Mouse (Mus musculus) right cerebral cortex, postnatal 4 days (tissue): ENCODE results near the gene Tec.

ENCODE experiments used
- DNase-seq: peaks from one replicate; pipeline ENCODE4 v3.0.0-alpha.2; 2022

Gene Tec

DNA sequence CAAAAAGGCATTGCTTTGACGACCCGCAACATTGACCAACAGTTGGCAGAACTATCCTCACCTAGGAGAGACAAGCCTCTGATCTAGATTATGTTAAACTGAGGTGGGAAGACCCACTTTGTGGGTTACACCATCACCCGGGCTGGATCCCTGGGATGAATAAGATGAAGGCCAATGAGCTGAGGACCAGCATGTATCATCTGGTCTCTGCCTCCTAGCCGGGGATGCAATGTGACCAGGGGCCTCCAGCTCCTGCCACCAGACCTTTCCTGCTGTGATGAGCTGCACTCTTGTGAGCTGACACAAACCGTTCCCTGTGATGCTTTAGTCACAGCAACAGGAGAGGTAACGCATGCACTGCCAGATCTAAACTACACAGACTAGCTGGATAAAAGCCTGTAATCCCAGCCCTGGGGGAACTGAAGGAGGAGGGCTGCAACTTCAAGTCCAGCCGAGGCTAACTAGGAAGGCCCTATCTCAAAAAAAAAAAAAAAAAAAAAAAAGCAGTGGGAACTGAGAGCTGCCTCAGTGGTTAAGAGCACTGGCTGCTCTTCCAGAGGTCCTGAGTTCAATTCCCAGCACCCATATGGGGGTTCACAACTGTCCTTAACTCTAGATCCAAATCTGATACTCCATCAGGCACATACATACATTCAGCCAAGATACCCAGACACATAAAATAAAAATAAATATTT lies 15.8 kb downstream of the Tec start:
- DNase-seq: no peak

DNA sequence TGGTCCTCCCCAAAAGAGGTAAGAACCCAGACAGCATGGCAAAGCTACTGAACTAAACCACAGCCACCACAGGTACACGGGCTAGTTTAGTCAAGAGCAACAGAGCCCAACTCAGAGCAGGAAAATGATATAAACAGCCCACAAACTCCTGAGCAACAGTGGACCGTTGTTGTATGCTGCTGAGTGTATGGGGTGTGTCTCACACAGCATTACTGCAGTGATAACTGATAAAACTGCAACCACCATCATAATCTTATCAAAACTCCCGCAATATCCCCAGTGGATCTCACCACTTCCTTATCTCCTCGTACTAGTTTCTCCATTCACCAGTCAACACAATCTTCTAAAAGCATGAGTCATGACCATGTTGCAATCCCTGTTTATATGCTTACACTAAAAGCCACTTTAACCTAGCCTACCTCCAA lies 16.6 kb downstream of the Tec start:
- DNase-seq: no peak

GRCm38 (mm10) chr5:72850926-72851673 lies 17.2 kb downstream of the Tec start:
- DNase-seq: no peak

DNA sequence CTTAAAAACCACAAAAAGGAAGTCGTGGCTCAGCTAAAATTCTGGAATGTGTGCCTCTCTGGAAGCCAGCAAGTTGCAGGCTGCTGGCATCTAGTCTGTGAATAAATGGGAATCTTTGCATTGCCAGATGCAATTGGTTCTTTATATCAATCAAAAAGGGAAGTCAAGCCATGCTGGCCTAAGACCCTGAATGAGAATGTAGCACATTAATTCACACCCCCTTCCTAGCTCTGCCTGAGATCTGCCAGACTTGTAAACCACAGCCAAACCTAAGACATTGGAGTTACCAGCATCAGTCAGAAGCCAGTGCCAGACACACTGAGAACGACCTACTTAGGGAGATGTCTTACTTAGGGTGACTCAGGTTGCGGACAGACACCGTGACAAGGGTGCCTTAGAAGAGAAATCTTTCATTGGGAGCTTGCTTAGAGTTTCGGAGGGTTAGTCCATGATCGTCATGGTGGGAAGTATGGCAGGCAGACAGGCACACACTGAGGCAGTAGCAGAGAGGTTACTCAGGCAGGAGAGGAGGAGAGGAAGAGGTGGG lies 19.3 kb downstream of the Tec start:
- DNase-seq: no peak

GRCm38 (mm10) chr5:72846712-72847111 lies 21.6 kb downstream of the Tec start:
- no peak for DNase-seq

- DNase-seq: peak; percentile 29
Observed at GRCm38 (mm10) chr5:72845928-72846630, 22.2 kb downstream of the Tec start.

DNA sequence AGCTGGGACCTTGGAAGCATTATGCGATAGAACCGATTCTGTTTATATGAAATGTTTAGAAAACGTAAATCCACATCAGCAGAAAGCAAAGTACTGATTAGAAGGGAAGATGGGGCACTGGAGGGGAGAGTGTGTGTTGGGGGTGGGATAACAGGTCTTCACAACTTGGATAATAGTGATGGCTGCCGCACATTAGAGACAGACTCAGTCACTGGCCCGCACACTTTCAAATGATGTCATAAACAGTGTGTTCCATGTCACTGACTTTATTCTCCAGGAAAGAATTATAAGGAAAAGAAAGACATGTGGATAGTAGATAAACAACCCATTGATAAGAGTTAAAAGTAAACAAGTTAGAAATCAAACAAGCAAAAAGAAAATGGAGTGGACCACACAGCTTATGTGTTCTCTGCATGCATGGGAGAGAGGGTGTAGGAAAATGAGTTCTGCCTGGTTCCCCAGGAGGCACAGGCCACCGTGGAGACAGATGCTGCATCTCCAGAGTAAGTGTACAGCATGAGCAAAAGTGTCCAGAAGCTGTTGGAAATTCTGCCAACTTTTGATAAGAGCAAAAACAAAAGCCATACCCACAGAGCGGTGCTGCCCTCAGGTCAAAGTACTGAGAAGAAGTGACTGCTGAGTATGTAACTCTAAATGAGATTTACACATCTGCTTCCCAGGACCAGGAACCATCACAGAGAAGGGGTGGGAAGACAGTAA lies 23.3 kb downstream of the Tec start:
- no peak for DNase-seq

GRCm38 (mm10) chr5:72844294-72844693 lies 24.0 kb downstream of the Tec start:
- DNase-seq: no peak

GRCm38 (mm10) chr5:72839655-72840054 lies 28.6 kb downstream of the Tec start:
- no peak for DNase-seq

- DNase-seq: no peak
Observed at GRCm38 (mm10) chr5:72838976-72839375, 29.3 kb downstream of the Tec start.

DNA sequence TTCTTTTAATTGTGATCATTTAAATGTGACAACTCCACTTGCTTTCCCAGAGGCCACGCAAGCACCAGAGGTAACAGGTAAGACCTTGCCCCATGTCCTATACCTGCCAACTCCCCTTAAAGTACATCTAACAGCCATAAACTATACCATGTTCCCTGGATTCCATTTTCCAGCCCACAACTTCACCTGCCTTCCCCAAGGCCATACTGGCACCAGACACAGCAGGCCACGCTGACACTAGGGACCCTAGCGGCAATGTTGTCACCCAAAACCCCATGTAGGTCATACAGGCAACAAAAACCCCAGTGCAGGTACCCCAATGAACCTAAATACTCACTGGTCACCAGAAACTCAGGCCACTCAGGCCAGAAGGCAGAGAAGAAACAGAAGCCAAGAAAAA lies 32.6 kb downstream of the Tec start:
- no peak for DNase-seq

GRCm38 (mm10) chr5:72832904-72833765 lies 35.1 kb downstream of the Tec start:
- DNase-seq: no peak

DNA sequence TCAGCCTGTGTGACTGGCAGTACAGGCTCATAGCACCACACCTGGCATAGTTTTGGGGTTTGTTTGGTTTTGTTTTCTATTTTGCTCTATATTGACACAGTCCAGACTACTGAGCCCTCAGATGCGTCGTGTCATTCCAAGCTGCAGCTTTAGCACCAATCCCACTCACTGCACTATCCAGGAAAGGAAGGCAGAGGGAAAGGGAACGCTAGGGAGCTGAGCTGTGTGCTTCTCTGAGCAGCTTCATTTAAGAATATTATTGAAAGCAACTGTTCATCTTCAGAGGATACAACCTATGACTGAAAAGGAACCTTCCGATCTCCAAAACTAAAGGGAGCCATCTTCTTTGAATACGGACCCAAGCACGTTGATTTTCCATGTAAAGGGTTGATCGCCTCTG lies 36.1 kb downstream of the Tec start:
- DNase-seq: no peak

DNA sequence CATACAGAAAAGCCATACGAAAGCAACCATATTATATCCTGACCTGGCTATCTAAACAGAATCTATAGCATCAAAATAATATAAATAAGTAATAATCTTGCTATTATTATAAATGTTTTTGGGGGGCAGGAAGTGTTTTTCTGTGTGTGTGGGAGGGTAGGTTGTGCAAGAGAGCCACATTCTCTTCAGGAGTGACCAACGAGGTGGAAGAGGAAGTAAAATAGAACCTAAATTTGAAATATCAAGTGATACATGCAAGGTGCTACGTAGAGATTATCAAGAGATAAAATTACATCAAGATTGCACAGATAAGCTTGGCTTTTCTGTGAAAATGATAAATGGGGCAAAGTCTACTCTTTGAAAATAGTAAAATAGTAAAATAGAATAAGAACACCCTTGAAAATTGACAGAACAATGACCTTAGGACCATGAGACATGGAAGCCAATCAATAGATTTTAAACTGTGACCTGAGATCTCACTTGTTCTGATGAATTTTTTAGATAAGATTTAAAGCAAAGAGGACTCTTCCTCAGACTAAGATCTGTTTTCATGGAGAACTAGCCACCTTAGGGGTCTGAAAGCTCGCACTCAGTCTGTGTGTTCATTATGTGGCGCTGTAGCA lies 37.2 kb downstream of the Tec start:
- no peak for DNase-seq

GRCm38 (mm10) chr5:72829506-72830067 lies 38.7 kb downstream of the Tec start:
- DNase-seq: no peak

DNA sequence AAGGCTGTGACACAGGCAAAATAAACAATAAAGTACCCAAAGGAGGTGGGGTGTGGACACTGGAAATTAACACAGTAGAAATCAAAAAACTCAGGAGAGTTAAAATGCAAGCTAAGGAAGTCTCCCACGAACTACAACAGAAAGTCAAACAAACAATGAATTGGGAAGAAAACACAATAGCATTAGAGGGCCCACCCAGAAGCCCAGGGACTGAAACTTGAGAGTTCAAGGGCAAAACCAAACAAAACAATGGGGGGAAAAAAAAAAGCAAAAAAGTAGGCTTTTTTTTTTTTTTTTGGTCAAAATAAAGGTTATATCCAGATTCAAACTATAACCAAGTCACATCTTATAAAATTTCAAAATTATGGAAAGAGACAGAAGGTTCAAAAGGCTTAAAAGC lies 39.9 kb downstream of the Tec start:
- no peak for DNase-seq

DNA sequence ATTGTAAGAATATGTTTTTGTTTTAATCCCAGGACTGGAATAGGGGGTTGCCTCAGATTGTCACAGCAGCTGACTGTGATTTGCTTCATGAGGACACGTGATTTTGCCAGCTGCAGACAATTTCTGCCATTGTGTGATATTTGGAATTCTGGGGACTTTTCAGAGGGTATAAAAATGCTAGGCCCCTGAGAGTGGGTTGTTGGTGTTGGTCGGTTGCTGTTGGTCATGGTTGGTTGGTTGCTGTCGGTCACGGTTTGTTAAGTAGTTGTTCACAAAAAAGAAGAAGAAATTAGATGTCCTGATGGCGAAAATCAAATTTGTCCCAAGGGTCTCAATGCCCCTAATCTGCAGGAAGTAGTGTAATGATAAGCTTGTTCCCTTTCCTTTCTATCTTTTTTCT lies 40.8 kb downstream of the Tec start:
- DNase-seq: no peak

GRCm38 (mm10) chr5:72826445-72826844 lies 41.8 kb downstream of the Tec start:
- no peak for DNase-seq

GRCm38 (mm10) chr5:72820651-72821050 lies 47.6 kb downstream of the Tec start:
- DNase-seq: no peak

- DNase-seq: no peak
Observed at GRCm38 (mm10) chr5:72820036-72820640, 48.1 kb downstream of the Tec start.
